Mouse (Mus musculus) layer of hippocampus, postnatal 10 days (tissue): ENCODE data around the gene Snx29. TPM values are rescaled to one million over a fixed set of nuclear protein-coding genes. Genes with fewer than 3 reads are reported as not detected.

Experiments
- DNase-seq, 2 experiments: peaks; one replicate each; pipeline ENCODE4 v3.0.0; 2021; ENCODE audit warnings: low spot score in 2 of 2
- total RNA-seq, 2 experiments: library from RNA; stranded (reverse); gene quantifications; 2 replicates each; pipeline ENCODE4 v1.2.3; 2021

Snx29 gene
- total RNA-seq, 2 experiments from 2014 or later = 33.1 to 33.4 TPM

DNA sequence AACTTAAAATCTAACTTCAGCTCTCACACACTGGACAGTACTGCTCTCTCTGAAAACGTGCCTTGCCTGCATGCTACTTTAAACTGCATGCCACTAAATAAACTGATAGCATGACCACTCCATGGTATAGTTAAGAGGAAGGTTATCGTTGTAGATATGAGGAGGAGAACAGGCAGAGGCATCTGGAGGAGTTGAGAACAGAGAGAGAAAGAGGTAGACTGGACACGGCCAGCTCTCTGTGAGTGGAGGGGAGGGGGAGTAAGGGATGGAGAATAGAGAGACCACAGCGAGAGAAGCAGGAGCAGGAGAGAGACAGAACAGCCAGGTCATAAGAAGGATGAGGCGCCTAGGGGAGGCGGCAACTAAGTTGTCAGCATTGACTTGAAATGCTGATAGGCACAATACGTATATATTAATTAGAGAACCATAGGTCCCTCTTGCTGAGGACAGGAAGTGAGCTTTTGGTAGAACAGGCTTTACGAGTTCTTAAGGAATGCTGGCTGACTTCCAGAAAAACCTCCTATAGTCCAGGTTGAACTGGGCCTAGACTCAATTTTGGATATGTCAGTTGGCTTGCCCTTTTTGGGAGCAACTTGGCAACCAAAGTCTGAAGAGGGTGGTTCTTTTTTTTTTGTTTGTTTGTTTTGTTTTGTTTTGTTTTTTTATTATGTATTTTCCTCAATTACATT lies 85.4 kb downstream of the Snx29 start:
- no peak for DNase-seq

- DNase-seq = no peak
These were observed 86.0 kb downstream of the Snx29 start for GRCm38 (mm10) chr16:11408726-11409125.

- DNase-seq = no peak
These were observed 91.9 kb downstream of the Snx29 start for GRCm38 (mm10) chr16:11414631-11415030.

- DNase-seq = peak; percentile 54 to 67
These were observed 95.5 kb downstream of the Snx29 start for GRCm38 (mm10) chr16:11418183-11418588.

- no peak for DNase-seq
These were observed 97.8 kb downstream of the Snx29 start for GRCm38 (mm10) chr16:11420311-11421080.

- DNase-seq = no peak
These were observed 99.5 kb downstream of the Snx29 start for GRCm38 (mm10) chr16:11422165-11422564.

GRCm38 (mm10) chr16:11422889-11423610 lies 100.3 kb downstream of the Snx29 start:
- no peak for DNase-seq

DNA sequence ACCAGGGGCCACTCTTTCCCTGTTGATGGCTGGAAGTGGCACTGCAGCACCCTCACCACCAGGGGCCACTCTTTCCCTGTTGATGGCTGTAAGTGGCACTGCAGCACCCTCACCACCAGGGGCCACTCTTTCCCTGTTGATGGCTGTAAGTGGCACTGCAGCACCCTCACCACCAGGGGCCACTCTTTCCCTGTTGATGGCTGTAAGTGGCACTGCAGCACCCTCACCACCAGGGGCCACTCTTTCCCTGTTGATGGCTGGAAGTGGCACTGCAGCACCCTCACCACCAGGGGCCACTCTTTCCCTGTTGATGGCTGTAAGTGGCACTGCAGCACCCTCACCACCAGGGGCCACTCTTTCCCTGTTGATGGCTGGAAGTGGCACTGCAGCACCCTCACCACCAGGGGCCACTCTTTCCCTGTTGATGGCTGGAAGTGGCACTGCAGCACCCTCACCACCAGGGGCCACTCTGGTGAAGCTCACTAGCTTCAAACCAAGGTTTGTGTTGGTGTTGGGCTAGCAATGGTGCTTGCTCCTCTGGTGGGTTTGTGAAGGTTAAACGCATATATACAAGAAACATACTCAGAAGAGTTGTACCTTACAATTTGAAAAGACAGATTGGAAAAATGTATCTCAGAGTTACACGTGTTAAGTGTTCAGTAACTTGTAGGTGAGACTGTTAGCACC lies 101.0 kb downstream of the Snx29 start:
- peak; percentile 47 to 55 for DNase-seq

DNA sequence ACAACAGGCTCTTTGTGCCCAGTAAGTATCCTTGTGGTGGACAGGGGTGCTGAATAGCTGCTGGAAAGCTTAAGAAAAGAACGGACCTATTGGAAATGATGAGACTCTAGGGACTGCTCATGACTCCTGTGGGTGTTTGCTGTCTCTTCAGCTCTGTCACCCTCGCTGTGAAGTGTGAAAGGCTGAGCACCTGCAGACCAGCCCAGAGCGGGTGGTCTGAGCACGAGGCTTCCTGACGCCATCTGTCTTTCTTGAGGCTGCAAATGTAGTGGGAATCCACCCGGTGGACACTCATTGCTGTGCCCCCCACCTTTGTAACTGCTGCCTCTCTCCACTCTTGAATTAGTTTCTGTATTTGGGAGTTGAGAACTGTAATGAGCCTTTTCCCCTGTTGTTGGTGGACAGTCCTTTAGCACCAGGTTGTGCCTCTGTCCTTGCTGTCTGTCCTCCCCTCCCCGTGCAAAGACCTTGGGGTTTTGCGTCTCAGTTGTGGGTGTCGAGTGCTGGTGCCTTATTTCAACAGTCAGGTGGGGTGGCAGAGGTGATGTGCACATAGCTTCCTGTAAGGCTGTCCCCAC lies 101.9 kb downstream of the Snx29 start:
- no peak for DNase-seq

- DNase-seq = no peak
These were observed 102.6 kb downstream of the Snx29 start for GRCm38 (mm10) chr16:11425279-11425678.

DNA sequence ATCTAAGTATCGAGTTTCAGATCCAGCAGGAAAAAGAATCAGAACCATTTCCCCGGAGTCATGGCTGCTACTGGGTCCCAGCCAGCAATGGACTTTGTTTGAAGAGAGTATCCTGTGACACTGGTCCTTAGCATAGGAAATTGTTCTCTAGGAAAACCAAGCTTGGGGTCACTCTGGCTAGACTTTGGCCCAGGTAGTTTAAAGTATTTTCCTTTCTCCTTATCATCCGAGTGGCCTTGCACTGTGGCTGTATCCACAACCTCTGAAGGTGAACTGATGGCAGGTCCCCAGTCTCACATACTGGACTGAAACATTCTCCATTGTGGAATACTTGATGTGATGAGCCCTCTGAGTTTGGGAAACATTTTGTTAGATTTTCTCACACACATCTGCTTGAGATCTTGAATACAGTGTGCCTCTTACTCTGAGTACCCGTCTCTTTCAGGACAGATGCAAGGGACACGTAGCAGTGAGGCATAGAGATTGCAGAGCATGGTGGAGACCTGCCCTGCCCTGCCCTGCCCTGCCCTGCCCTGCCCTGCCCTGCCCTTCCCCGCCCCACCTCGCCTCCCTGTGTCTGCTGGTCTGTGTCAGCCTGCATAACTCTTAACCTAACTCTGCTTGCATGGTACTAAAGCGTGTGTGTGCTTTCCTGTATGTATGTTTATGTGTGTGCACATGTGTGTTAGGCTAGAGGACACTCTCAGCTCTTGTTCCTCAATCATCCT lies 104.3 kb downstream of the Snx29 start:
- DNase-seq = no peak

DNA sequence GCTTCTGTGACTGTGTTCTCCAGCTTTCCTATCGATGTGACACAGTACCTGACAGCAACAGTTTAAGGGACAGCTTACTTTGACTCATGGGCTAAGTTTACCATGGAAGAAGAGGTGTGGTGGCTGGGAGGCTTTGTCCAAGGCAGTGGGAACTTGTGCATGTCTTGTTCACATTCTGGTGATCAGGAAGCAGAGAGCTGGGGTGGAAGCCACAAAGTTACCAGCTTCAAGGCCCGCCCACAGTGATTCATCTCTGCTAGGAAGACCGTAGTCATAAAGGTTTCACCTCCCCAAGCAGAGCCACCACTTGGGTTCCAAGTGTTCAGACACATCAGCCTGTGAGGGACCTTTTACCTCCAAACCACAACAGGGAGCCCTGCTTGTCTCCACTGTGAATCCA lies 107.1 kb downstream of the Snx29 start:
- DNase-seq = no peak

GRCm38 (mm10) chr16:11430520-11430919 lies 107.8 kb downstream of the Snx29 start:
- peak in 1 of 2 experiments; percentile 28 for DNase-seq

DNA sequence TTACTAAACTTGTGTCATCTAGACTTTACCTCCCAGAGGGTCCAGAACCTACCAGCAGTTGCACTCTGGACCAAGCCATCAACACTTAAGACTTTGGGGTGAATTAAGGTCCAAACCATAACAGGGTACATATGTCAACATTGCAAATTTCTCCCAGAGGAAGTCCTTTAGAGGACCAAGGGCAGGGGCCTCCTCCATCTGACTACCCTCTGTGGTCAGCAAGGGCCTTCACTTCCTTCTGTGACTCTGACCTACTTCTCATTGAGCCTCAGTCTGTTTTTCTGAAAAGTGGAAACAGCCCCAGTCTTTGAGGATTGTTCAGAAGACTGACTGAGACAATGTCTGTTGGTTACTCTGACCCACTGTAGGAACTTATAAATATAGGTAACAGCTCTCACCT lies 111.1 kb downstream of the Snx29 start:
- DNase-seq = no peak

- no peak for DNase-seq
These were observed 114.9 kb downstream of the Snx29 start for GRCm38 (mm10) chr16:11437641-11438040.

DNA sequence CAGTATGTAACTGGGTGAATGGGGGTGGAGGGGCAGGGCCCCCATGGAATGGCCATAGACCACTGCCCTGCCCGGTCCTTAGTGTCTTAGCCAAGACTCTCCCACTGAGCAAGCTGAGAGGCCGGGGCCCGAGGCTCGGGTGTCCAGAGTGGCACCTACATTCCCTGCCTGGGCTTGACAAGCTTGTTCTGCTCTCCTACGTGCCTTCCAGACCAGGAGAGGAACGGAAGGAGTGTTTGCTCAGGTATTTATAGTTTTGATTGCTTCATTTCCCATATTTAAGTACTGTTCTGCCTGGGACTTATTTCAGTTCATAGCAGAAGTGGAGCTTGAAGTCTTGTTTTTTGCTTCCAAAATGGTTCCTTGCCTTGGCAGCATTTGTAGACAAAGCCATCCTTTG lies 116.7 kb downstream of the Snx29 start:
- no peak for DNase-seq

- DNase-seq = no peak
These were observed 118.9 kb downstream of the Snx29 start for GRCm38 (mm10) chr16:11441616-11442015.

DNA sequence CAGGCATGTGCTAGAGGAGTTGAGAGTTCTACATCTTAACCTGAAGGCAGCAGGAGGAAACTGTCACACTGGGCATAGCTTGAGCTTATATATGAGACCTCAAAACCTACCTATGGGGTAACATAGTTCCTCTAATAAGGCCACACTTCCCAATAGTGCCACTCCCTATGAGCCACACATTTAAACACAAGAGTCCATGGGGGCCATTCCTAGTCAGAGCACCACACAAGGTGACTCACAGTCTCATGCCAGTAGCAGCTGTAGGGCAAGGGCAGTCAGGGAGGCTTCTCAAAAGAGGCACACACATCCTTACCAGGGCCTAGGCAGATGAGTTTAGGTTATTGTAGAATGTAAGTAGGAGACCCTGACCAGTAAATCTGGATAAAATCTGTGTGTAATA lies 119.8 kb downstream of the Snx29 start:
- DNase-seq = no peak

DNA sequence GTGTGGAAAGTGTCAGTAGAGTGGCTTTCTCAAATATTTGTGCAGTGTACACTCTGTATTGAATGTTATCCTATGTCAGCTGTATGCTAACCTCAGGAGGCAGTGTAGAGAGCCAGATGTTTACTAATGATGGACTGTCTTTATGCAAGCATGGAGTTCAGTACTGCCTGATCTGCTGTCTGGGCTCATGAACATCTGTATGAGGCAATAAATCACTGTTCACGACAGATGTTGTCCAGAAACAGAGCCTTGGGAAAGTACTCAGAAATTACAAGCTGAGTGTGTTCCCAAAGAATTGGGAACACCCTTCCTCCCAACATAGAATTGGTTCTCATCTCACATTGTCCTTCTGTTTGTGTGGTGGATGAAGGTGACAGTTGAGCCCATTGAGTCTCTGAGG lies 121.9 kb downstream of the Snx29 start:
- no peak for DNase-seq

GRCm38 (mm10) chr16:11446977-11447376 lies 124.3 kb downstream of the Snx29 start:
- no peak for DNase-seq
